Mouse (Mus musculus) ZHBTc4 (cell line): Measurements from ENCODE around the gene Zfp973.
"Not testable (repeated sequence)": the region's sequence is repeated elsewhere in the genome, so short reads cannot be mapped to it uniquely, and the experiment has no call there.

Experiments used
- DNase-seq: peaks from one replicate; pipeline ENCODE4 v3.0.0-alpha.2; 2011; ENCODE audit warnings: low read depth, low spot score

Zfp973 gene

GRCm38 (mm10) chr2:176670222-176670621, at the start of gene Zfp973:
TSS of gene Zfp973 (plus strand) at chr2:176670522.
- not testable (repeated sequence) for DNase-seq

GRCm38 (mm10) chr2:176636244-176636643, 34.1 kb upstream of the Zfp973 start, which contains the start of gene Gm14308:
TSS of gene Gm14308 (minus strand) at chr2:176636344.
- not testable (repeated sequence) for DNase-seq

DNA sequence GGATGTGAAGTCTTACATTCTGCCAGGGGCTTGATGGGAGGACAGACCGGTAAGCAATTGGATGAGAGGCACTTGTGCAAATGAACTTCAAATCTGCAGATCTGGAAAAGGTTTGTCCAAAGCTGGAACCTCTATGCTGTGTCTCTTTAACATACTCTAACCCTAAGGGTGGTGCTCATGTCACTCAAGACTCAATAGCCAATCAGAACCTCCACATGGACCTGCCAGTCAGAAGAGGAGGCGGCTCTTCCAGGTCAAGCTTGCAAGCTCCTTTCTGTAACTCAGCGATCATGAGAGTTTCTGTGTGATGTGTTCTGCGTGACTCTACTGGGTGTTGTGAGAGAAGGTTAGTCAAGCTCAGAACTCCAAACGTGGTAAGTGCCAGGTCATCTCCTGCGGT, 37.7 kb downstream of the Zfp973 start, which contains the start of gene Gm14305:
Gene Gm14305 (plus strand): TSS at position 278 of the 400 bp plus-strand sequence.
- not testable (repeated sequence) for DNase-seq
